Mouse (Mus musculus): ENCODE data around the gene Slc25a39.

Slc25a39 gene

GRCm38 (mm10) chr11:102435754-102436470, 28.2 kb upstream of the Slc25a39 start:
- no peak for DNase-seq

- no peak for DNase-seq
These were observed 27.3 kb upstream of the Slc25a39 start for GRCm38 (mm10) chr11:102434816-102435705.

GRCm38 (mm10) chr11:102434406-102434805, 26.7 kb upstream of the Slc25a39 start:
- DNase-seq: peak; percentile 89

- DNase-seq: no peak
These were observed 26.1 kb upstream of the Slc25a39 start for GRCm38 (mm10) chr11:102433866-102434265.

- DNase-seq: no peak
These were observed 25.1 kb upstream of the Slc25a39 start for GRCm38 (mm10) chr11:102432896-102433295.

GRCm38 (mm10) chr11:102432115-102432843, 24.5 kb upstream of the Slc25a39 start:
- peak; percentile 24 for DNase-seq

- DNase-seq: no peak
These were observed 24.0 kb upstream of the Slc25a39 start for GRCm38 (mm10) chr11:102431728-102432114.

GRCm38 (mm10) chr11:102431018-102431645, 23.4 kb upstream of the Slc25a39 start:
- peak; percentile 88 for DNase-seq

- DNase-seq: peak; percentile 66
These were observed 22.6 kb upstream of the Slc25a39 start, which contains the start of gene Grn for GRCm38 (mm10) chr11:102430121-102431017. Grn (plus strand) TSS chr11:102430315.

- no peak for DNase-seq
These were observed 21.8 kb upstream of the Slc25a39 start for GRCm38 (mm10) chr11:102429551-102429950.

- no peak for DNase-seq
These were observed 21.3 kb upstream of the Slc25a39 start for GRCm38 (mm10) chr11:102428981-102429540.

GRCm38 (mm10) chr11:102425555-102426316, 18.0 kb upstream of the Slc25a39 start:
- no peak for DNase-seq

- DNase-seq: no peak
These were observed 16.9 kb upstream of the Slc25a39 start for GRCm38 (mm10) chr11:102424666-102425065.

GRCm38 (mm10) chr11:102421559-102421958, 13.8 kb upstream of the Slc25a39 start:
- DNase-seq: no peak

GRCm38 (mm10) chr11:102418887-102419286, 11.1 kb upstream of the Slc25a39 start:
- DNase-seq: no peak

GRCm38 (mm10) chr11:102417160-102417559, 9.4 kb upstream of the Slc25a39 start:
- DNase-seq: no peak

GRCm38 (mm10) chr11:102415034-102415802, 7.5 kb upstream of the Slc25a39 start:
- DNase-seq: no peak

GRCm38 (mm10) chr11:102413059-102413458, 5.3 kb upstream of the Slc25a39 start:
- no peak for DNase-seq

- DNase-seq: peak; percentile 91
These were observed 4.0 kb upstream of the Slc25a39 start for GRCm38 (mm10) chr11:102411704-102412103.

GRCm38 (mm10) chr11:102411061-102411460, 3.3 kb upstream of the Slc25a39 start:
- DNase-seq: no peak
